Mouse (Mus musculus): ENCODE measurements around the gene Naaladl2. TPM values are rescaled to one million over a fixed set of nuclear protein-coding genes. Genes with fewer than 3 reads are reported as not detected.
A peak's percentile ranks its signal among the peaks of the same experiment; 100 is the strongest.

Gene Naaladl2
- polyA plus RNA-seq, 1 experiment from 2014 or later: 3.3 TPM

- WGBS: 72% methylated on average over 1 of the region's 1 CpGs
- Histone ChIP-seq H3K4me1 (ENCODE audit: control insufficient read depth, insufficient read depth, low read length) (no peaks in the 10 kb centered on the region), H3K36me3 (ENCODE audit: control insufficient read depth, insufficient read depth, low read length) (no peaks in the 10 kb centered on the region), H3K4me3 (ENCODE audit: low read length) (no peak overlapping the region), H3K9me3 (ENCODE audit: control insufficient read depth, low read length) (no peaks in the 10 kb centered on the region), H3K4me2 (ENCODE audit: low read depth, low read length) (no peak overlapping the region), H3K9ac (ENCODE audit: low read depth, low read length) (no peak overlapping the region), H3K27ac (ENCODE audit: low read length) (no peak overlapping the region), H3K27me3 (replicated peaks; ENCODE audit: control insufficient read depth, insufficient read depth, low read length) (no peaks in the 10 kb centered on the region)
- ATAC-seq: no peak
Measured at GRCm38 (mm10) chr3:23973727-23974126, 1170.3 kb downstream of the Naaladl2 start.

DNA sequence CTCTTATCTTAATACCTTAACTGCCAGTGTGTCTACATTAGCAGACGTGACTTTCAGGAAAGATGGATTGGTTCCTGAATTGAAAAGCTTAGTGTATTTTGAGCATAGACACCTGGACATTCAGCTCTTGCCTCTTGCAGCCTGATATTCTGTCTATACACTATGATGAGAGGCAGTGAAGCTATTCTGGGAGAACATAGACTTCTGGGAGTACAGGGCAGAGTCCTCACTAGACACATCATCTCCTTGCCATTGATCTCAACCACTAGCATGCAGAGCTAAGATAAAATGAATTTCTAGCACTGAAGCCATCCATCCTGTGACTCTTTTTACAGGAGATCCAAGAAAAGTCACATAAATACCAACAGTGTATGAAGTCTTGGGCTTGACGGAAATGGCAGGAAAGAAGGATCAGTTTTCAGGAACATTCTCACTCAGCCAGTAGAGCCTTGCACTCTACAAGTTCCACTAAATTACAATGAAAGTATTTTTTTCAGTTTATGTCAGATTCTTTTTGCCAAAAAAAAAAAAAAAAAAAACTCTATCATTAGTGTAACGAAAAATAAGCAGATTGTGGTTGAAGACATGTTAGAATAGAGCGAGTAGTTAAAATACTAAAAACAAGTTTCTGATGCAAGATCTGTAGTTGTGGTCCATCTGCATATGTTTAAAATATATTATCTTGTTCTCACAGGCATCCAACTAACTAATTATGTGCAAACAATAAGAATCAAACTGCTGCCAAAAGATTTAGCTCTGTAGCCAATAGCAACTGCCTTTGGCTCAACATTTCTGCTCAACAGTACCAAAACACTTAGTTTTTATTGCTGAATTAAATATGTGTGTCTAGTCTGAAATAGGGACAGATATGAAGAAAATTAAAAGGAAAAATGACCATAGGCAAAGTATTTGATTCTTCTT, 1171.1 kb downstream of the Naaladl2 start:
- Histone ChIP-seq H3K9ac (ENCODE audit: low read depth, low read length) (no peak overlapping the region), H3K4me3 (ENCODE audit: low read length) (no peak overlapping the region), H3K36me3 (ENCODE audit: control insufficient read depth, insufficient read depth, low read length) (no peaks in the 10 kb centered on the region), H3K4me2 (ENCODE audit: low read depth, low read length) (no peak overlapping the region), H3K4me1 (ENCODE audit: control insufficient read depth, insufficient read depth, low read length) (no peaks in the 10 kb centered on the region), H3K9me3 (ENCODE audit: control insufficient read depth, low read length) (no peaks in the 10 kb centered on the region), H3K27me3 (replicated peaks; ENCODE audit: control insufficient read depth, insufficient read depth, low read length) (no peaks in the 10 kb centered on the region), H3K27ac (ENCODE audit: low read length) (no peak overlapping the region)
- 74% methylated on average over 4 of the region's 4 CpGs for WGBS
- ATAC-seq: no peak

- H3K36me3 ChIP-seq (ENCODE audit: control insufficient read depth, insufficient read depth, low read length): no peaks in the 10 kb centered on the region
- H3K4me1 ChIP-seq (ENCODE audit: control insufficient read depth, insufficient read depth, low read length): no peaks in the 10 kb centered on the region
- no peak overlapping the region for H3K4me3 ChIP-seq (ENCODE audit: low read length)
- H3K27me3 ChIP-seq (replicated peaks; ENCODE audit: control insufficient read depth, insufficient read depth, low read length): no peaks in the 10 kb centered on the region
- peak; percentile 93 for ATAC-seq
- no peak overlapping the region for H3K4me2 ChIP-seq (ENCODE audit: low read depth, low read length)
- H3K27ac ChIP-seq (ENCODE audit: low read length): no peak overlapping the region
- no peaks in the 10 kb centered on the region for H3K9me3 ChIP-seq (ENCODE audit: control insufficient read depth, low read length)
- no peak overlapping the region for H3K9ac ChIP-seq (ENCODE audit: low read depth, low read length)
Measured at GRCm38 (mm10) chr3:23962961-23963621, 1181.0 kb downstream of the Naaladl2 start.

GRCm38 (mm10) chr3:23946182-23946581, 1197.9 kb downstream of the Naaladl2 start:
- Histone ChIP-seq H3K4me3 (ENCODE audit: low read length) (no peak overlapping the region), H3K4me1 (ENCODE audit: control insufficient read depth, insufficient read depth, low read length) (no peaks in the 10 kb centered on the region), H3K9me3 (ENCODE audit: control insufficient read depth, low read length) (no peaks in the 10 kb centered on the region), H3K27me3 (replicated peaks; ENCODE audit: control insufficient read depth, insufficient read depth, low read length) (no peaks in the 10 kb centered on the region), H3K36me3 (ENCODE audit: control insufficient read depth, insufficient read depth, low read length) (no peaks in the 10 kb centered on the region), H3K9ac (ENCODE audit: low read depth, low read length) (no peak overlapping the region), H3K4me2 (ENCODE audit: low read depth, low read length) (no peak overlapping the region), H3K27ac (ENCODE audit: low read length) (no peak overlapping the region)
- 80% methylated on average over 2 of the region's 2 CpGs for WGBS
- ATAC-seq: no peak

DNA sequence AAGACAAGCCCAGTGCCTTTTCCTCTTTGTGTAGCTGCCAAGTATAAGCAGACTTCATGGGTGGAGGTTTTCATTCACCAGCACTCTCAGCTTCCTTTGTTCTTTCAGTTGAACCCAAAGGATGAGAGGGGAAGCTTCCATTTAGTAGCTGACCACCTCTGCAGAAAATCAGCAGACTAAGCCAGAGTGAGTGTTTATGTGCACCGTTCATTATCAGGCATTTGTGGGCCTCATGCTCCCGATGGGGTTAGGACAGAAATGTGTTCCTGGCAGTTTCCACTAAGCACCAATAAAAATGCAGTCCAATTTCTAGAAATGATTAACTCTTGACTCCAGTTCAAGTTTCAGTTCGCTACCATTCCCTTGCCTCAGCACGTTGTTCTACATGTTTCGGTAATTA, 1206.8 kb downstream of the Naaladl2 start:
- peak; percentile 85 for ATAC-seq
- H3K4me3 ChIP-seq (ENCODE audit: low read length): no peak overlapping the region
- no peak overlapping the region for H3K27ac ChIP-seq (ENCODE audit: low read length)
- WGBS: 41% methylated on average over 5 of the region's 5 CpGs
- no peaks in the 10 kb centered on the region for H3K9me3 ChIP-seq (ENCODE audit: control insufficient read depth, low read length)
- H3K4me1 ChIP-seq (ENCODE audit: control insufficient read depth, insufficient read depth, low read length): no peaks in the 10 kb centered on the region
- no peak overlapping the region for H3K4me2 ChIP-seq (ENCODE audit: low read depth, low read length)
- H3K9ac ChIP-seq (ENCODE audit: low read depth, low read length): no peak overlapping the region
- no peaks in the 10 kb centered on the region for H3K27me3 ChIP-seq (replicated peaks; ENCODE audit: control insufficient read depth, insufficient read depth, low read length)
- no peaks in the 10 kb centered on the region for H3K36me3 ChIP-seq (ENCODE audit: control insufficient read depth, insufficient read depth, low read length)

GRCm38 (mm10) chr3:23928097-23928496, 1216.0 kb downstream of the Naaladl2 start:
- H3K9me3 ChIP-seq (ENCODE audit: control insufficient read depth, low read length): no peaks in the 10 kb centered on the region
- no peaks in the 10 kb centered on the region for H3K4me1 ChIP-seq (ENCODE audit: control insufficient read depth, insufficient read depth, low read length)
- no peak overlapping the region for H3K4me3 ChIP-seq (ENCODE audit: low read length)
- no peaks in the 10 kb centered on the region for H3K36me3 ChIP-seq (ENCODE audit: control insufficient read depth, insufficient read depth, low read length)
- ATAC-seq: peak; percentile 33; the same call in 1 of the 2 replicates
- H3K4me2 ChIP-seq (ENCODE audit: low read depth, low read length): no peak overlapping the region
- no peak overlapping the region for H3K9ac ChIP-seq (ENCODE audit: low read depth, low read length)
- WGBS: 62% methylated on average over 4 of the region's 4 CpGs
- no peak overlapping the region for H3K27ac ChIP-seq (ENCODE audit: low read length)
- no peaks in the 10 kb centered on the region for H3K27me3 ChIP-seq (replicated peaks; ENCODE audit: control insufficient read depth, insufficient read depth, low read length)

- no peak overlapping the region for H3K4me2 ChIP-seq (ENCODE audit: low read depth, low read length)
- H3K27me3 ChIP-seq (replicated peaks; ENCODE audit: control insufficient read depth, insufficient read depth, low read length): no peaks in the 10 kb centered on the region
- no peaks in the 10 kb centered on the region for H3K36me3 ChIP-seq (ENCODE audit: control insufficient read depth, insufficient read depth, low read length)
- no peak overlapping the region for H3K27ac ChIP-seq (ENCODE audit: low read length)
- no peaks in the 10 kb centered on the region for H3K9me3 ChIP-seq (ENCODE audit: control insufficient read depth, low read length)
- no peak overlapping the region for H3K9ac ChIP-seq (ENCODE audit: low read depth, low read length)
- no peak for ATAC-seq
- no peaks in the 10 kb centered on the region for H3K4me1 ChIP-seq (ENCODE audit: control insufficient read depth, insufficient read depth, low read length)
- WGBS: 71% methylated on average over 1 of the region's 1 CpGs
- no peak overlapping the region for H3K4me3 ChIP-seq (ENCODE audit: low read length)
Measured at GRCm38 (mm10) chr3:23907682-23908081, 1236.4 kb downstream of the Naaladl2 start.

DNA sequence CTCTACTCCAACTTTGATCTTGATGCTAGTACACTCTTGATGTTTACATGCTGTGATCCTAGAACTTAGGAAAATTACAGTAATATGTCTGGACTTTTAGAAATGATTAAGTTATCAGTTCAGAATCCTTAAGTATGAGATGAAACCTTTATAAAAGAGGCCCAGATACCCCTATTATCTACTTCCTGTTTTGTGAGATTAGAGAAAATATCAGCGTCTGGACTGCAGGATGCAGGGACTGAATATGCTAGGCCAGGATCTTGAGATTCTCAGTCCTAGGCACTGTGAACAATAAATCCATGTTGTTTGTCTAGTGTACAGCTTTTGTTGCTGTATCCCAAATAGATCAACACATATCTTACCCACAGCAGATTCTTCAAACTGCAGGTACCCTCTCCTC, 1278.4 kb downstream of the Naaladl2 start:
- Histone ChIP-seq H3K4me3 (ENCODE audit: low read length) (no peak overlapping the region), H3K4me1 (ENCODE audit: control insufficient read depth, insufficient read depth, low read length) (no peaks in the 10 kb centered on the region), H3K9ac (ENCODE audit: low read depth, low read length) (no peak overlapping the region), H3K27ac (ENCODE audit: low read length) (no peak overlapping the region), H3K36me3 (ENCODE audit: control insufficient read depth, insufficient read depth, low read length) (no peaks in the 10 kb centered on the region), H3K27me3 (replicated peaks; ENCODE audit: control insufficient read depth, insufficient read depth, low read length) (no peaks in the 10 kb centered on the region), H3K4me2 (ENCODE audit: low read depth, low read length) (no peak overlapping the region), H3K9me3 (ENCODE audit: control insufficient read depth, low read length) (no peaks in the 10 kb centered on the region)
- no peak for ATAC-seq
- WGBS: 79% methylated on average over 1 of the region's 1 CpGs

GRCm38 (mm10) chr3:23857275-23857674, 1286.8 kb downstream of the Naaladl2 start:
- Histone ChIP-seq H3K27me3 (replicated peaks; ENCODE audit: control insufficient read depth, insufficient read depth, low read length) (no peaks in the 10 kb centered on the region), H3K27ac (ENCODE audit: low read length) (no peak overlapping the region), H3K36me3 (ENCODE audit: control insufficient read depth, insufficient read depth, low read length) (no peaks in the 10 kb centered on the region), H3K4me1 (ENCODE audit: control insufficient read depth, insufficient read depth, low read length) (no peaks in the 10 kb centered on the region), H3K9me3 (ENCODE audit: control insufficient read depth, low read length) (no peaks in the 10 kb centered on the region), H3K9ac (ENCODE audit: low read depth, low read length) (no peak overlapping the region), H3K4me3 (ENCODE audit: low read length) (no peak overlapping the region), H3K4me2 (ENCODE audit: low read depth, low read length) (no peak overlapping the region)
- WGBS: 60% methylated on average over 1 of the region's 1 CpGs
- ATAC-seq: no peak
